Mouse (Mus musculus) heart, adult 2 months (tissue): ENCODE measurements around the gene Cd22.

Source experiments
- CTCF ChIP-seq: fragments of 200-600 bp; IDR thresholded peaks from 2 replicates; pipeline ENCODE4 v1.8.1; 2022; ENCODE audit warnings: antibody characterized with exemption, mild to moderate bottlenecking, moderate library complexity
- EP300 ChIP-seq: fragments of 200-500 bp; IDR thresholded peaks from 2 replicates; pipeline ENCODE4 v1.6.1; 2011; ENCODE audit warnings: low read depth, low read length, control low read depth; ENCODE audit not compliant: insufficient read depth
- POLR2A ChIP-seq: fragments of 200-500 bp; IDR thresholded peaks from 2 replicates; pipeline ENCODE4 v1.6.1; 2011; ENCODE audit warnings: mild to moderate bottlenecking, low read depth, low read length, control low read depth; ENCODE audit not compliant: insufficient read depth

DNA sequence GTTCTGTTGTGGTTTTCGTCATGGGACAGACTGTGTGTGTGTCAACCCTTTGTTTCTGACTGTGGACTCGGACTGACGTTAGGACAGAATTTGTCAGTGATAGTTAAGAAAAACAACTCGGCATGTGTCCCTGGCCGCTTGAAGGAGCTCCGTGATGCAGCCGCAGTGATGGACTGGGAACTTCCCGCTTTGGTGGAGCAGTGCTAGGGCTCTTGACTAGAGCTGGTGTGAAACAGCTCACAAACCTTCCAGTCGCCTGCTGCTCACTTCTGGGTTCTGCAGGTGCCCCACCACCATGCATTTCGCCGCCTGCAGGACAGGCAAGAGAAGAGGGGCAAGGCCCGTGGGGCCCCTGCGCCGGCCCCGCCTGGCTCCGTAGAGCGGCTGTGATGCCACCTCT, 47.9 kb downstream of the Cd22 start:
- no peak for TF ChIP-seq EP300
- TF ChIP-seq CTCF: no peak
- TF ChIP-seq POLR2A: no peak
